Mouse (Mus musculus) MEL-GATA-1-ER (cell line): Measurements from ENCODE around the gene Adap2.
"Not testable (repeated sequence)": the region's sequence is repeated elsewhere in the genome, so short reads cannot be mapped to it uniquely, and the experiment has no call there.

Source experiments
- DNase-seq: peaks from one replicate; pipeline ENCODE4 v3.0.0-alpha.2; 2012; ENCODE audit warnings: low read depth; ENCODE audit errors: extremely low read depth

Adap2 gene

DNA sequence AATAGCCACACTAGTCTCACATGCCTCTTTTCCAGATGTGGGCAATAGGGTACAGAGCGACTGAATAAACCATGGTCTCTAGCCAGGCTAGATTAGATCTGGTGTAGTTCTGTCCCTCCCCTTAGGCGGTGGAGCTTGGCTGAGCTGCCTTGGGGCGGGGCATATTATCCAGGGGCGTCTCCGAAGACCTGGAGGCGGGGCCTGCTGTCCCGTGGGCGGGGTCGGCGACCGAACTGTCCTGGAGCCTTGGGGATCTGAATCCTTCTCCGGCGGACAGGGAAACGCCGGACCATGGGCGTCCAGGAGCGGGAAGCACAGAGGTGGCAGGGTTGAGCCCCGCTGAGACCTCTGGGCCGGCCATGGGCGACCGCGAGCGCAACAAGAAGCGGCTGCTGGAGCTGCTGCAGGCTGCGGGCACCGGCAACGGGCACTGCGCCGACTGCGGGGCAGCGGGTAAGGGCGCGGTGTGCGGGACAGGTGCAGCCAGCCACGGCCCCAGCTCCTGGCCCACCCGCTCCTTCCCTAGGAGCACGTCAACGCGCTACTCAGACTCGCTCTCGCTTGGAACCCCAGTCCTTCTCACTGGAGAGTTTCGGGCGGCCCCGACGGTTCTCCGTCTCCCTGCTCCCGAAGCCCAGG lies at the start of gene Adap2:
Adap2 (plus strand) TSS at position 249 of the 639 bp plus-strand sequence.
- DNase-seq, result no peak

DNA sequence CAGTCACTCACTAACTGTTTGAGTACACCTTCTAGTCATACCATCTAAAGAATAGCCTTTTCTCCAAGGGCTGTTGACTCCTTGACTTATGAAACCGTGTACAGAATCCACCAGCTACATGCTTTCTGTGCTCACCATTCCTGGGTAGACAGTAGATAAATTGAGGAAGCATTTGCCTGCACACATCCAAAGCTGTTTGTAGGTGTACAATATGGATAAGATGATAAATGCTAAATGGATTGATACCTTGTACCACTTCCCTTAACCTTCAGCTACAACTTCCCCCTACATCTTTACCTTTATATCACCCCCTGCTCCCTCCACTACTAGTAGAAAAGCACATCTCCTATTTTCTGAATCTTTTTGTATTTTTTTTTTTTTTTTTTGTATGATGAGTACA lies 49.5 kb upstream of the Adap2 start:
- no peak for DNase-seq

DNA sequence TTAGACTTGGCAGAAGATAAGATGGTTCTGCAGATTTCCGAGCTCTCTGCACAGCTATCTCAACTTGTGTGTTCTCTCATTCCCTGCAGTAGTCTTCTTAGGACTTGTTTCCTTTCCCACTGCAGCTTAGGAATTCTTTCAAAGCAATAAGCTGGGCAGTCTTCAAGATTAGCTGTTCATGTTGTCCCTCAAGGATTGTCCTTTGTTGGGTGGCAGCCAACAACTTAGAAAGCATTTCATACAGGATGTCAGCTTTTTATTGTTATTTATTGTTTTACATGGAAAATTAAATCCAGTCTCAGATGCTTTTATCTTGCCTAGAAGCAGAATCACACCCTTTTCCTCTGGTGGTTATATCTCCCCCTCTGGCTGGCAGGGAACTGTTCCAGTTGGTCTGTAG lies 37.5 kb upstream of the Adap2 start:
- DNase-seq, result no peak

DNA sequence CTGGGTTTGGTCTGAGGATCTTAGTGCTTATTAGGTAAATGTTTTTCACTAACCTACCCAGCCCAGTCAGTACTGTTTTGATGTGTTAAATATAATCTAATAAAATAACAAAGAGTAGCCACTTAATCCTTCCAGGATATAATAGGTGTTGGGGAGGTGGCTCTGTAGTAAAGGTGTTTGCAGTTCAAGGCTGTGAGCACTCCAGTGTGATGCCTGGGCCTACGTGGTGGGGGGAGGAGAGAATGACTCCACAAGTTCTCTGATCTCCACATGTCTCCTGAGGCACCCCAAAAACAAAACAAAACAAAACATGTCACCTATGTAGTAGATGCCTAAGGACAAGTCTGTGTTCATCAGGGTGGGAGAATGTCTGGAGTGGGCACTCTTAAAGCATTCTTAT lies 21.9 kb upstream of the Adap2 start:
- no peak for DNase-seq

- no peak for DNase-seq
These were observed 19.2 kb upstream of the Adap2 start for GRCm38 (mm10) chr11:80134744-80135143.

DNA sequence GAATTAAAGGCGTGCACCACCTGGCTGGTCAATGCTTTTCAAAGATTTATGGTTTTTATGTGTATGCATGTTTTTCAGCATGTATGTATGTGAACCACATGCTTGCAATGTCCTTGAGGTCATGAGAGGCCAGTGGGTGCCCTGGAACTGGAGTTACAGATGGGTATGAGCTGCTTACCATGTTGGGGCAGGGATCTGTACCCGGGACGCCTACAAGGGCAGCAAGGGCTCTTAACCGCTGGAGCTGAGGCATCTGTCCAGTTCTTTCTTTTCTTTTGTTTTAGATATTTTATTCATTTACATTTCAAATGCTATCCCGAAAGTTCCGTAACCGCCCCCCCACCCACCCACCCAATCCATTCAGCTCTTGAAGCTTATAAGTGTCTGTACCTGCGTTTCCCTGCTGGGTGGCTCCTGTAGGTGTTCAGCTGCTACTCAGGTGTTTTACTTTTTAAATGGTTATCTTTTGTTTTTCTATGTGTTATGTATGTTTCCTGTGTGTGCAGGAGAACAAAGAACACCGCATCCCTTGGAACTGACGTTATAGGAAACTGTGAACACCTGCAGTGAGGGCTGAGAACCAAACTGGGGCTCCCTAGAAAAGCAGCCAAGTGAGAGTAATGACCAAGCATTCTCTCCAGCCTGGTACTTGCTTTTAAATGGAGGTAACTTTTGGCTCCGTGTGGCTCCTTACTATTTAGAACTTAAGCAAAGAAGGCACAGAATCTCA lies 17.8 kb upstream of the Adap2 start:
- no peak for DNase-seq

- no peak for DNase-seq
These were observed 17.1 kb upstream of the Adap2 start for GRCm38 (mm10) chr11:80136786-80137185.

- no peak for DNase-seq
These were observed 16.1 kb upstream of the Adap2 start for GRCm38 (mm10) chr11:80137773-80138172.

DNA sequence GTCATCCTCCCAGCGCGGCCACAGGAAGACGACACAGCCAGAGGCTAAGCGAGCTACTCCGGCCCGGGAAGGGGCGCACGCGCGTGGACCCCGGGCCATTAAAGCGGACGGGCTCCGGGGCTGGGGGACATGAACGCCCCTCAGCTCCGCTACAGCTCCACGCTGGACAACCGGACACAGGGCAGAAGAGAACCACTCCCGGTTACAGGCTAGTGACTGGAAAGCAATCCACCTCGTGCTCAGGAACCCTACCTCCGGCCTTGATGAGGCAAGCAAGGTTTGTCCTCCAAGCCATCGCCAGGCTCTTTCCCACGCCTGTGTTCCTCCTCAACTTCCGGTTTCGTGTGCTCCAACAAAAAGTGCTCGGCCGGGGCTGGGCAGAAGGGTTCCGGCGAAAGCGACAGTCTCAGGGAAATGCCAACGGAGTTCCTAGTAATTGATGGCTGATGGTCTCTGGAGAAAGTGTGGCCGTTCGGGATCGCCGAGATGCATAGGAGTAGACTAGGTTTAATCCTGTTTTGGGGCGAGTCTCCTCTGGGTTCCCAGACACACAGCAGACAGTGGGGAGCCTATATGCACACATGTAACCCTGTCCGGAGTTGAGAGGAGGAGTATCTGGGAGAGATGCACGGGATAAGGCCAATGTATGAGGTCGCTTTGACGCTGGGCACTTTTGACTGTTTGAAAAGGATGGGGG lies 11.9 kb upstream of the Adap2 start, which contains the start of gene Tefm:
Tefm (minus strand) TSS at position 351 of the 697 bp plus-strand sequence.
- peak; percentile 85 for DNase-seq

- no peak for DNase-seq
These were observed 11.0 kb upstream of the Adap2 start for GRCm38 (mm10) chr11:80142872-80143271.

GRCm38 (mm10) chr11:80145787-80146275 lies 8.1 kb upstream of the Adap2 start:
- peak; percentile 84 for DNase-seq

DNA sequence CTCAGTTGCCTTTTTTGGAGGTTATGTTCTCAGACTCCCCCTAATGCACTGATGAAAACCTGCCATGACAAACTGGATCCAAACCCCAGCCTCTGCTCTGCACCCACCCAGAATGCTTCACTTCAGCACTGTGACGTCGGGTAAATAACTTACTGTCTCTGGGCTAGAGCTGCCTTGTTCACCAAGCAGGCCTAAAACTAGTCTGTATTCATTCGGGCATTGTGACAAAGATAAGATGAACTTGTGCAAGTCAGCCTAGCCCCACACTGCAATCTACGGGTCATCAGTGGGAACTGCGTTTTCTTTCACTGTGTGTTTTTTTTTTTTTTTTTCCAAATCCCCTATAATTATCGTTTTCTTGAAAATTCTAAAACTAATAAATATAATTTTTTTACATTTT lies 6.2 kb upstream of the Adap2 start:
- DNase-seq, result no peak

DNA sequence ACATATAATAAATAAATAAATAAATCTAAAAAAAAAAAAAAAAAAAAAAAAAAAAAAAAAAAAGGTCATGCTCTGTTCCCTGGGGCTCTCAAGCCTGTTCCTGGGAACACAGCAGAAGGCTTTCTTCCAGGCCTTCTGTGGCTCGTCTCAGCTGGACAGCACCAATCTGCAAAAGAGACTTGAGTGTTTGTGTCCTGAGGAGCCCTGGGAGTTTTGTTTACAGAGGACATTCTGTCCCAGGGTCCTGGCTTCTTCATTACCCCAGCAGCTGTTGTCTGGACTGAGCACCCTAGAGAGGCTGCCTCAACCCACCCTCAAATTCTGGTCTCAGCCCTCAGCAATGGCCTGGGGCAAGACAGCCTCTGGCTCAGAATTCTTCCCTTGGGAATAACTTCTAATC lies 5.6 kb upstream of the Adap2 start:
- no peak for DNase-seq

DNA sequence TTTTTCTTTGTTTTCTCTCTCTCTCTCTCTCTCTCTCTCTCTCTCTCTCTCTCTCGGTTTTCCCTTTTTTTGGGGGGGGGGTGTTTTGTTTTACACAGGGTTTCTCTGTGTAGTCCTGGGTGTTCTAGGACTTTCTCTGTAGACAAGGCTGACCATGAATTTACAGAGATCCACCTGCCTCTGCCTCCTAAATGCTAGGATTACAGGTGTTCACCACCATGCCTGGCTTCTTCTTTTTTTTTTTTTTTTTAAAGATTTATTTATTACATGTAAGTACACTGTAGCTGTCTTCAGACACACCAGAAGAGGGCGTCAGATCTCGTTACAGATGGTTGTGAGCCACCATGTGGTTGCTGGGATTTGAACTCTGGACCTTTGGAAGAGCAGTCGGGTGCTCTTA lies 4.9 kb upstream of the Adap2 start:
- DNase-seq, result not testable (repeated sequence)

DNA sequence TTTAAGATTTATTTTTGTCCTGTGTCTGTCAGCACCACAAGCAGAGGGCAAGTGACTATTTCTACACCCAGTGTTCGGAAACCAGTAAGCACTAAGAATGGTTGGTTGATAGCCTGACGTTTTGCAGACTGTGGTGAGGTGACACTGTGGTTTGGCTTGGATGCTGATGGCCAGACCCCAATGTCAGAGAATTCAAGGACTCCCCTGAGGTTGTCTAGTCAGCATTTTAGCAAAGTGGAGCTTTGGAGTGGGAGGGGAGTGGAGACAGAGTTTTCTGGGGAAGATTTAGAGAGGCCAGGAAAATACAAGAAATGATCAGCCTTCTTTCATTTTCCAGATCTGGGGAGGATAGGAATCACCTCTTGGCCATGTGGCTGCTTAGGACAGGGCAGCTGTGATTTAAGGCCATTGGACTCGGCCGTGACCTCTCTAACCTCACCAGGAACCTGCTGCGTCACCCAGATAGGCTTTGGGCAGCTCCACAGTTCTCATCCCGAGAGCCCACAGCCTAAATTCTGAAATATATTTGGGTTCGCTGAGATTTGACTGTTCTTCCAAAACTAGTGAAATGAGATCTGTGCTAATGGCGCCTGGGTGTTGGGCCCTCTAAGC lies 4.4 kb upstream of the Adap2 start:
- no peak for DNase-seq

DNA sequence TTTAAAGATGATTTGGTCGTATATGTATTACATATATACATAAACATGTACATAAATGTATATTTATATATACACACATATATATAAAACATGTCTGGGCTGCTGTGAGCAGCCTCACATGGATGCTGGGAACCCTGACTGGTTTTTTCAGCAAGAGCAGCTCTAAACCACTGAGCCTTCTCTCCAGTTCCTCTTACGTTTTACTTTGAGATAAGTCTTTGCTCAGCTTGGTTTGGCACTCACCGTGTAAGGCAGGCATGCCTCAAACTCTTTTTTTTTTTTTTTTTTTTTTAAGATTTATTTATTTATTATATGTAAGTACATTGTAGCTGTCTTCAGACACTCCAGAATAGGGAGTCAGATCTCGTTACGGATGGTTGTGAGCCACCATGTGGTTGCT lies 3.3 kb upstream of the Adap2 start:
- DNase-seq, result no peak

DNA sequence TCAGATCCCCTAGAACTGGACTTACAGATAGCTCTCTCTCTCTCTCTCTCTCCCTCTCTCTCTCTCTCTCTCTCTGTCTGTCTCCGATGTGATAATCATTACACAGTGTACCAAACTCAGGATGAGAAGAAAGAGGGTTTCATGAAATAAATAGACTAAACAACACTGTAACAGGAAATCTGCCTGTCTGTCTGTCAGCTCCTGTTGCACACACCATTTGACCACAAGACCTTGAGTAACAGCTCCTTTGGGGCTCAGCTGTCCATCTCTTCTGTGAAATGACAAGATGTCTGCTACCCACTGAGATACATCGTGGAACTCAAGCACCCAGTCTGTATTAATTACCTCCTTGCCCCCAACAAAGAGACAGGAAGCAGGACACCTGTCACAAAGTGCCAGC lies 2.4 kb upstream of the Adap2 start:
- no peak for DNase-seq

DNA sequence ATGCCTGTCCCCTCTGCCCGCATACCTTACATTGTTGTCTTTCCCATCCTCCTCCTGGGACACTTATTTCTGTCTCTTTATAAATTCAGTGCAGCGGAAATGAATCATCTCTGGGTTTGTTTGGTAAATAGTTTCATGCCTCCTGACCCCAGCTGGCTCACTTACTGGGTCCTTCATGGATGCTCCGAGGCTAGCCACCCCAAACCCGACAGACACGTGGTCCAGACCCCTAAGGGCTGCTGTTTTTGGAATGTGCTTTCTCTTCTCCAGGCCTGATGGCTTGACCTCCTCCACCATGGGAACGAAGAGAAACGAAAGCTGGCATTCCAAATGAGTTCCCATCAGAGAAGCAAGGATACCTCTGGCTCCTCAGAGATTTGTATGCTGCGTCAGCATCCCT lies 1.5 kb upstream of the Adap2 start:
- no peak for DNase-seq

DNA sequence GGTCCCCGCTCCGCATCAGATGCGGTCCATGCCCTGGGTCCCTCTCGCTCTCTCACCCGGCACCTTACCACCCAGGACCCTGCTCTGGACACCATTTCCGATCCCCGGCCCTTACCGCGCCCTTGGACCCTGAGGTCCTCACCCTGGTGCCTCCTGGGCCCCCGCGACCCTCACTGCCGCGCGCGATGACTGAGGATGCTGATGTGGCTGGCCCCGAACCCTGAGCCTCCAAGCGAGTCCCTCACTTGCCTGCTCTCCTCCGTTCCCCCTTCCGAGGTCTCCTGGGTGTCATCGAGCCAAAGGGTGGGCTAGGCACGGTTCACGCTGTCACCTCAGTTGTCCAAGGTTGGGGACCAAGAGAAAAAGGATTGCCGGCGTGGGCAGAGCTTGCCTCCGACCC lies 596 bp downstream of the Adap2 start:
- DNase-seq, result no peak

DNA sequence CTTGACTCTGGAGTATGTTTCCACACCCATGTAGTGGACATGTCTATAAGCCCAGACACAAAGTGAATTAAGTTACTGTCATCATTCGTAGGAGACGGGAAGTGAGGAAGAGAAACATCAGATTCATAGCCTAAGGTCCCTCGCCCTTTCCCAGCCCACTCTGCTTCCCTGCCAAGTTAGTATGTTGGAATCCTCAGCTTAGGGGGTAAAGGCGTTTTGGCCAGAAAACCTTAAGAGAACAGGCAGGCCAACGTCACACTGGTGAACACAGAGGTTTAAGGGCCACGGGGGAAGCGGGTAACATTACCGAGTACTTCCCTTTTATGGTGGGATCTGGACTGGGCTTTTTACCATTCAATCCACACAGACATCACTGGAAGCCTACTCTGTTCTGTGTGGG lies 1.6 kb downstream of the Adap2 start:
- DNase-seq, result no peak

GRCm38 (mm10) chr11:80155961-80156360 lies 2.1 kb downstream of the Adap2 start:
- no peak for DNase-seq

DNA sequence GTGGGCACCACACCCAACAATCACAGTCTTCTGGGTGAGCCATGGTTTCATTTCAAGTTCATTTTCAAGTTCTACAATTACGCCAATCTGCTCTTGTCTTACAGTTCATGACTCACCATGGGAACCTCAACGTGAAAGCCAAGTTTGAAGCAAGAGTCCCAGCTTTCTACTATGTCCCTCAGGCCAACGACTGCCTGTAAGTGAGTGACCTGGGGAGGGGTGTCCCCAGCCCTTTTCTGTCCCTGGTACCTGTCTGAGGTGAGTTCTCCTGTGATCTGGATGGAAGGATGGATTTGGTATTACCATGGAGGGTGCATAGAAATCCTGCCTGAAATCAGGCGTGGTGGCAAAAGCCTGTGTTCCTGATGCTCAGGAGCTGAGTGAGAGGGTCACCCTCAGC lies 2.9 kb downstream of the Adap2 start:
- no peak for DNase-seq
